Comparison of ENCODE assay signal across 26 mouse cellular contexts in genomic region chr2:125734741-125735140, GRCm38 (mm10).
"Had no signal": no experiment of that assay in that cellular context is flagged by ENCODE, and none has a peak within 500 bp of the region (broad histone marks: within the 10 kb centered on the region; RNA-seq: fewer than 3 reads in every experiment).

No protein-coding gene starts in this region.

- H3K27ac ChIP-seq: heart, adult 2 months; heart, embryonic 13.5 days; heart, embryonic 15.5 days; hindbrain, embryonic 13.5 days; hindbrain, embryonic 15.5 days; hindbrain, postnatal 0 days; kidney, embryonic 15.5 days; kidney, postnatal 0 days; limb, embryonic 13.5 days; limb, embryonic 15.5 days; liver, embryonic 12.5 days had no signal

- H3K9ac ChIP-seq: heart, embryonic 13.5 days; heart, embryonic 15.5 days; hindbrain, embryonic 13.5 days; hindbrain, embryonic 15.5 days; kidney, embryonic 15.5 days; limb, embryonic 13.5 days; limb, embryonic 15.5 days; liver, embryonic 12.5 days had no signal

- DNase-seq: gastrocnemius, postnatal 14 days; gastrocnemius, postnatal 36 days; heart, adult 11 months; heart, adult 2 months; heart, postnatal 14 days; heart, postnatal 36 days; kidney, adult 11 months; kidney, adult 2 months; kidney, adult 9 months; kidney, postnatal 14 days; kidney, postnatal 36 days; layer of hippocampus, adult 9-11 months; layer of hippocampus, postnatal 36 days; left cerebral cortex, postnatal 4 days had no signal

- ATAC-seq: hindbrain, postnatal 0 days; intestine, embryonic 16.5 days; liver, embryonic 12.5 days had no signal

- H3K9me3 ChIP-seq: heart, embryonic 13.5 days; heart, embryonic 15.5 days; hindbrain, embryonic 13.5 days; hindbrain, embryonic 15.5 days; kidney, embryonic 15.5 days; limb, embryonic 13.5 days; limb, embryonic 15.5 days; liver, embryonic 12.5 days had no signal

- H3K27me3 ChIP-seq: heart, embryonic 15.5 days; hindbrain, embryonic 15.5 days; kidney, embryonic 15.5 days; limb, embryonic 13.5 days; limb, embryonic 15.5 days had no signal

- H3K4me3 ChIP-seq: heart, adult 2 months; heart, embryonic 13.5 days; heart, embryonic 15.5 days; hindbrain, embryonic 13.5 days; hindbrain, embryonic 15.5 days; kidney, embryonic 15.5 days; limb, embryonic 13.5 days; limb, embryonic 15.5 days; liver, embryonic 12.5 days had no signal

- H3K4me2 ChIP-seq: heart, embryonic 11.5 days; heart, embryonic 13.5 days; heart, embryonic 15.5 days; hindbrain, embryonic 13.5 days; hindbrain, embryonic 15.5 days; kidney, embryonic 15.5 days; limb, embryonic 13.5 days; limb, embryonic 15.5 days; liver, embryonic 12.5 days had no signal
